Mouse (Mus musculus) liver, embryonic 14.5 days (tissue): Measurements from ENCODE around the gene Pip5k1b.

Experiments
- CTCF ChIP-seq: IDR thresholded peaks from 2 replicates; pipeline ENCODE4 v1.5.1; 2016; ENCODE audit warnings: antibody characterized with exemption, low read depth, control low read depth
- EP300 ChIP-seq: IDR thresholded peaks from 2 replicates; pipeline ENCODE4 v1.6.1; 2016; ENCODE audit warnings: antibody characterized with exemption, low read depth

- TF ChIP-seq EP300 (no peak), CTCF (no peak)
Measured at GRCm38 (mm10) chr19:24257962-24258361, 297.7 kb downstream of the Pip5k1b start.
